Mouse (Mus musculus) liver (tissue): ENCODE measurements around the gene Rbm41.

Experiments used
- DNase-seq: peaks from one replicate; pipeline ENCODE4 v3.0.0-alpha.2; 2020; ENCODE audit warnings: mixed read lengths

The Rbm41 gene

GRCm38 (mm10) chrX:139997740-139998690, at the start of gene Rbm41:
Rbm41 (minus strand) TSS chrX:139998595.
- DNase-seq: peak; percentile 46

- DNase-seq: no peak
These were observed 283 bp upstream of the Rbm41 start for GRCm38 (mm10) chrX:139998691-139999065.

DNA sequence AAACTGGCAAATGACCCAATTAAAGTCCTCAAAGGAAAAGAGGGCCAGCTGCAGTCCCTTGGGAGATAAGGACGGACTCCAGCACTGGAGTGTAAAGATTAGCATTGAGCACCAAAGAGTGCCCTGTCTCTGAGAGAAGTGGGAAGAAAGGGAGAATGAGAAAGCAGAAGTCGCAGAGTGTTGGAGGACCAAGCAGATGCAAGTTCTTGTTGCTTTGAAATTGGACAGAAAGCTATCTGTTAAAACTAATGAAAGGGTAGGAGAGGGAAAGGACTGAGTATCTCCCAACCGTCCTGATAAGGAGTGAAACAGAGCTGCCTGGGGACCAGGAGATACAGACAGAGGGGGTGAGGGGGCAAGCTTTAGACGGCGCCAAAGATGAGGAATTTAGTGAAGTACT, 16.3 kb downstream of the Rbm41 start:
- peak; percentile 17 for DNase-seq

DNA sequence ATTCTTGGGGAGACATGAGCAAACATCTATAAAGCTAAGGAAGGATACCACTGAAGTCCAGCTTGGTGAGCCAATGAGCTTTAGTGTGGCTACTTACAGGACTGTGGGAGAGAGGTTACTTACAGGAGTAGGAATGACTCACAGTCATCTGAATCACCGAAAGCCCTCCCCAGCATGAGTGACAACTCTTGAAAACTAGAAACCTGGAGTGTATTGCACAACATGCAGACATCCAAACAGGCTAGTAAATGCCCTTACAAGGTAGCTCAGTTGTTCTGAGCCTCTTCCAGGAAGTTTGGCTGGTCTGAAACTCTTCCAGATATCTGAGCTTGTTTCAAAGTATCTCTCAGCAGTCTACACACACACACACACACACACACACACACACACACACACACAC, 64.9 kb downstream of the Rbm41 start:
- DNase-seq: no peak

DNA sequence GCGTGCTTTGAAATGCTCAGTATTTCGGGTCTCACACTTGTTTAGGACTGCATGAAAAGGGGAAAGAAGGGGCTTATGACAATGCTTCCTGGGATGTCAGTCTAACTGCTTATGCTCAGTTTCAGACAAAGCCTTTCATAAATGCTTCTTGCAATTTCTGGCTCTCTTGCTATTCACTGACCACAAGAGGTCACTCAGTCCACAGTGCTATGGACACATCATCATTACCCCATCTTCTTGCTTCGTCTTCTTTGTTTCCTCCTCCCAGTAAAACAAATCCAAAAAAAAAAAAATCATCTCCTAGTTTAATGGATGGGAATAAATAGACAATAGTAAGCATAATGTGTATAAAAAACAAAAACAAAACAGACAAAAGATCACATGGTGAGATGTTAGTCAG, 65.9 kb downstream of the Rbm41 start:
- DNase-seq: no peak

DNA sequence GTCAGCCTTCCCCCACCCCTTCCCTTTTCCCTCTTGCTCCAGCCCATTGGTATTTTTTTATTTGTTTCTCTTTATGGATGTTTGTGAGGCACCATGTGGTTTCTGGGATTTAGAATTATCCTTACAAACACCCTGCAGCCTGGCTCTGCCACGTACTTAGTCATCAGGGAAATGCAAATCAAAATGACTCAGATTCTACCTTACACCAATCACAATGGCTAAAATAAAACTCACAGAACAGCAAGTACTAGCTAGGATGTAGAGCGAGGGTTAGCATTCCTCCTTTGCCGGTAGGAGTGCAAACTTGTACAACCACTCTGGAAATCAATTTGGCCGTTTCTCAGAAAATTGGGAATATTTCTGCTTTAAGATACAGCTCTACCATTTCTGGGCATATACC, 77.8 kb downstream of the Rbm41 start:
- DNase-seq: no peak

- DNase-seq: no peak
These were observed 107.0 kb downstream of the Rbm41 start for GRCm38 (mm10) chrX:139891387-139891786.

GRCm38 (mm10) chrX:139883221-139883620, 115.2 kb downstream of the Rbm41 start:
- no peak for DNase-seq

- no peak for DNase-seq
These were observed 120.5 kb downstream of the Rbm41 start for GRCm38 (mm10) chrX:139877936-139878335.

DNA sequence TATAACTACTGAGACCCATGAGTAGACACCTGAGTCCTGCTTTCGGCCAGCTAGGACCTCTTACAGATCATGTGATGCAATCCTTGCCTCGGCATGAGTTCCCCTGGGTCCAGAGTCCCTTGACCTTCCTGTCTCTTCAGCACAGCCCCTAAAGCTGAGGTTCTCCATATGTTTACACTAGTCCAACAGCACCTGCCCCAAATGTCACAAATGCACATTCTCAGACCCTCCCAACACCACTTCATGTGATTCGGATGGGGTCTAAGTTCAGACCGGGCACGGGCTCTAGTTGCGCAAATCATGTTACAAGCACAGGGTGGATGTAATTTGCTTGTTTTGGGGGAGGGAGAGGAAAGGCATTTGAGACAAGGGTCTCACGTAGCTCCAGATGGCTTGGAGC, 121.3 kb downstream of the Rbm41 start:
- peak; percentile 4 for DNase-seq

- peak; percentile 61 for DNase-seq
These were observed 127.2 kb downstream of the Rbm41 start, which contains the start of gene Morc4 for GRCm38 (mm10) chrX:139870938-139871791. Morc4 (minus strand) TSS chrX:139871677.

- peak; percentile 51 for DNase-seq
These were observed 128.1 kb downstream of the Rbm41 start for GRCm38 (mm10) chrX:139870300-139870711.

- no peak for DNase-seq
These were observed 139.0 kb downstream of the Rbm41 start for GRCm38 (mm10) chrX:139859402-139859801.

DNA sequence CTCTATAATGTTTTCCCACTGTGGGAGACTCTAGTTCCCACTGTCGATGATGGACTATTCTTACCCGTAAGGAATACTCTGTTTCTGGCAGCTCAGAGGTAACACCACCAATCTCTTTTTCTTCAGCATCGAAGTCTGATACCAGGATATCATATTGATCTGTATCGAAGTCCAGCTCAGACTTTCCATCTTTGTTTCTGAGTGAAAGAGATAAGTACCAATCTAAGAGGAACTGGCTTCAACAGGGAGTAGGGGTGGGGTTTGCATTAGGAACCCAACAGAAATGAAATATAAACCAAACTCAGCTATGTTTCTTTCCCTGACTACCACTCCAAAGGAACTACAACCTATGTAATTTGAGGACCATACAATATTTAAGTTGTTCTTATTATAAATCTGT, 143.6 kb downstream of the Rbm41 start:
- DNase-seq: no peak

- DNase-seq: no peak
These were observed 157.3 kb downstream of the Rbm41 start for GRCm38 (mm10) chrX:139841091-139841490.
